Mouse (Mus musculus): ENCODE data around the gene Slc34a3.
"Not testable (repeated sequence)": the region's sequence is repeated elsewhere in the genome, so short reads cannot be mapped to it uniquely, and the experiment has no call there.

Slc34a3 gene

GRCm38 (mm10) chr2:25234050-25234449, at the start of gene Slc34a3:
Slc34a3 (minus strand) TSS chr2:25234364.
- no peak for DNase-seq

GRCm38 (mm10) chr2:25278928-25279882, 45.0 kb upstream of the Slc34a3 start:
- DNase-seq: peak; percentile 92 to 95

DNA sequence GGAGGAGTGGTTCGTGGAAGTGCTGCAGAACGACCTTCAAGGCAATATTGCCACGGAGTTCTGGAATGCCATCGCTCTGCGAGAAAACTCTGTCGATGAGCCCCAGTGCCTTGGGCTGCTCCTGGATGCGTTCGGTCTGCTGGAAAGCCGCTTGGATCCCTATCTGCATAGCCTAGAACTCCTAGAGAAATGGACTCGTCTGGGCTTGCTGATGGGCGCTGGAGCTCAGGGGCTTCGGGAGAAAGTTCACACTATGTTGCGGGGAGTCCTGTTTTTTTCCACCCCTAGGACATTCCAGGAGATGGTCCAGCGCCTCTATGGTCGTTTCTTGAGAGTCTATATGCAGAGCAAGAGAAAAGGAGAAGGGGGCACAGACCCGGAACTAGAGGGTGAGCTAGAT, 38.8 kb upstream of the Slc34a3 start:
- DNase-seq: no peak

- DNase-seq: no peak
These were observed 38.4 kb upstream of the Slc34a3 start for GRCm38 (mm10) chr2:25272515-25272914.

DNA sequence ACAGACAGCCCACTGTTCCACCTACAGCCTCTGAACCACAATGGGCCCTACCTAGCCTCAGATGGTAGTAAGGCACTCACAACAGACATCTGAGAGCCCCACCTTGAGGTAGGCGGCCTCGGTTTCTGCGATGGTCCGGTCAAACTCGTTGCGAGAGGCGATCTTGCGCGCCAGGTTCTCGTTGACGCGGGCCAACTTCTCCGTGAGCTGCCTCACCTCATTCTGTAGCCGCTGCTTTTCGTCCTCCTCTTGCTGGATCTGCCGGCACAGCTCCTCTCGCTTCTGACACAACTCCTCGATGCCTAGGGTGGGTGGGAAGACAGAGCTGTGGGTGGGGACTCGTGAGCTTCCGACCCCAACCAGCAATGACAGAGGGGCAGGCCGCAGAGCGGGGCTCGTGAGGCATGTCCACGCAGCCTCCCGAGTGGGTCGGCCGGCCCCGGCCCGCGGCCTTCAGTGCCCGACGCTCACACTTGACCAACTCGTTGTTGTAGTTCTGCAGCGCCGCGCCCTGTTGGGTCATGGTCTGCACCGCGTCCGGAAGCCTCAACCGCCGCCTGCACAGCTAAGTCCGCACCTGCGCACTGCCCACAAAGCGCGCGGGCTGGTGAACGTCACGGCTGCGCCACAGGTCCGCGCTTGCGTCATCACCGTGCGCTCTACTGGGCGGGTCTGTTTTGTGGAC, 37.8 kb upstream of the Slc34a3 start, which contains the start of the genes Ssna1 and Anapc2:
Gene Ssna1 (minus strand): TSS at position 612 of the 685 bp plus-strand sequence.
Gene Anapc2 (plus strand): TSS at position 652 of the 685 bp plus-strand sequence.
- peak; percentile 99 for DNase-seq

DNA sequence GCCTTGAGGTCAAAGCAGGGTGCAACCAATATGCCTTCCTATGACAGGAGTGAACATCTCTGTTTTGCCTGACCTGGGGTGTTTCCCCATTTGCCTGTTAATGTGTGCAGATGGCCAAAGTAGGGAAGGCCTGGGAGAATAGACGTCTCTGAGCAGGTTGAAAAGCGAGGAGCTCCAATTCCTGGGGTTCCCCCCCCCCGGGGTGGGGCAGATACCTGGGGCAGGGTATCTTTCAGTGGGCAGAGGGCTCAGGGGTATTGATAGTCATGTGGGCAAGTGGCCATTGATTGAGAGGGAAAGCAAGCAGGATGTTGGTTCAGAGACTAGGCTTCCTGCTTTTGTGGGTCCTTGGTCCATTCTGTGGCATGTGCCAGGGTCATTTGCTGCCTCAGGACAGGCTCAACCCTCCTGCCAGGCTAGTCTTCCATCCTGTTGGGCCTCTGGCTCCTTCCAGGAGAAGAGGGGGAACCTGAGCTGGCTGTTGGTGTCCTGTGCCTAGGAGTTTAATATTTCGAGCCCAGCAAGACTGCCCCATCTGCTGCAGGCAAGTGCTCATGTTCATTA, 33.7 kb upstream of the Slc34a3 start:
- DNase-seq: no peak

GRCm38 (mm10) chr2:25267241-25267640, 33.1 kb upstream of the Slc34a3 start:
- DNase-seq: no peak

- no peak for DNase-seq
These were observed 32.6 kb upstream of the Slc34a3 start for GRCm38 (mm10) chr2:25266720-25267119.

GRCm38 (mm10) chr2:25265897-25266656, 31.9 kb upstream of the Slc34a3 start:
- peak in 1 of 2 experiments; percentile 11 for DNase-seq

- no peak for DNase-seq
These were observed 30.7 kb upstream of the Slc34a3 start for GRCm38 (mm10) chr2:25264851-25265250.

DNA sequence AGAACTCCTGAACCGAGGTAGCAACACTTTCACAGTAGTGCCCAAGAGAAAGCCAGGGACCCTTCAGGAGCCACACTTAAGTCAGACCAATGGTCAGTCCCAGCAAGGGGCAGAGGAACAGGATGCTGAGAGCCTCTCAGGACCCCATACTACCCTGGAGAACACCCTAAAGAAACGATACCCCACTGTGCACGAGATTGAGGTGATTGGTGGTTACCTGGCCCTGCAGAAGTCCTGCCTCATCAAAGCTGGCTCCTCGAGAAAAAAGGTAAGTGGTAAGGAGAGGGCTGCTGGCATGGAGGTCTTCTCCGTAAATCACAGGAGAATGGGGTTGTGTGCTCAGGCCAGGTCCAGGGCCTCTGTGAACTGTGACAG, 30.1 kb upstream of the Slc34a3 start:
- no peak for DNase-seq

DNA sequence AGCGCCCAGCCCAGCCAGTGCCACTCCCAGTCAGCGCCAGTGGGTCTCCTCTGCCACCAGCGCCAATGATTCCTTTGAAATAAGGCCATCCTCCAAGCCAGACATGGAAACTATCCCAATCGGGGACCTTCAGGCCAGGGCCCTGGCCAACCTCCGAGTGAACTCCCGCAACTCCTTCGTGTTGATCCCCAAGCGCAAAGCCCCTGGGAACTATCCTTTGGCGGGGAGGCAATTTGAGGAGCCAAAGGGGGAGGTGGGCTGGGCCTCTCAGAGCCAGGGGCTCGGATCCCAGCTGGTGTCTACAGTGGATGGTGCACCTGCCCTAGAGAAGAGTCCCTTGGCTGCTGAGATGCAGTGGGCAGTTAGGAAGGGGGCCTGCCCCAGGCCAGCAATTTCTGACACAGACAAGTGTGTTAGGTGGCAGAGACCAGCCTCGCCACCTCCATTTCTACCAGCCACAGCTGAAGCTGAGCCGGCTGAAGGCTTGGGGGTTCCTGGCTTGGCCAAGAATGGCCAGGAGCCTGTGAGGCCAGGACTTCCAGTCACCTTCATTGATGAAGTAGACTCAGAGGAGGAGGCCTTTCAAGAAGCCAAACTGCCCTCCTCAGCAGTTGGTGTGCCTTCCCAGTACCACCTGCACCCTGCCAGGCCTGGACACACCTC, 29.6 kb upstream of the Slc34a3 start:
- DNase-seq: no peak

GRCm38 (mm10) chr2:25262795-25263622, 28.8 kb upstream of the Slc34a3 start:
- peak; percentile 58 to 61 for DNase-seq

DNA sequence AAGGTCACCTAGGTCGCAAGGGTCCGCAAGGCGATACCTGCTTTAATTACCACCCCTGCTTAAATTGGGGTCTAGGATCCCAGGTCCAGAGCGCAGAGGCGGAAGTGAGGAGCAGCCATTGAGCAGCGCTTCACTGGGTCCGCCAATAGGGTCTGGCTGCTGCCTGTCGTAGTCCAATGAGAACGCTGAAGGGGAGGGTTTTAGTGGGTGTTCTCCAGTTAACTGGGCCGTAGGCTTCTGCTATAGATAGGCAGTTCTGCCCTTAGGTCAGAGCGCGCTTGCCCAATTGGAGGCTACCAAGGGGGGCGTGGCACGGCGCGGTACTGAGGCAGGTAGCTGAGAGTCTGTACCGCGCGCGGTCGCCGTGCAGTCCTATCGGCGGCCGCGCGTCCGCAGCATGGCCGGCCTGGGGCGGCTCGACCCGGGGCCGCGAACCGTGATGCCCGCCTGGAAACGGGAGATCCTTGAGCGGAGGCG, 28.2 kb upstream of the Slc34a3 start, which contains the start of gene Tprn:
Gene Tprn (plus strand): TSS at position 328 of the 477 bp plus-strand sequence.
- peak; percentile 90 to 94 for DNase-seq

GRCm38 (mm10) chr2:25261870-25262269, 27.7 kb upstream of the Slc34a3 start:
- no peak for DNase-seq

- DNase-seq: peak; percentile 49 to 55
These were observed 24.7 kb upstream of the Slc34a3 start for GRCm38 (mm10) chr2:25258887-25259286.

DNA sequence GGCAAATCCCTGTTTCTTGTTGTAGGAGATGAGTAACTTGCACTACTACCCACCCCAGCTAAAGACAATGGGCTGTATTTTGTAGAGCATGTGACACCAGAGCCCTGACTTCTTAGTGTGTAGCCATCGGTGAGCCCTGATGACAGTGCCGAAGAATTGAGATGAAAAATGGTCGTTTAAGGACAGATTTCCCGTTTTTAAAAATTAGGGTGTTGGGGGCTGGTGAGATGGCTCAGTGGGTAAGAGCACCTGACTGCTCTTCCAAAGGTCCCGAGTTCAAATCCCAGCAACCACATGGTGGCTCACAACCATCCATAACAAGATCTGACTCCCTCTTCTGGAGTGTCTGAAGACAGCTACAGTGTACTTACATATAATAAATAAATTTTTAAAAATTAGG, 23.1 kb upstream of the Slc34a3 start:
- DNase-seq: not testable (repeated sequence)

- DNase-seq: peak; percentile 80 to 83
These were observed 22.4 kb upstream of the Slc34a3 start for GRCm38 (mm10) chr2:25256443-25257109.

DNA sequence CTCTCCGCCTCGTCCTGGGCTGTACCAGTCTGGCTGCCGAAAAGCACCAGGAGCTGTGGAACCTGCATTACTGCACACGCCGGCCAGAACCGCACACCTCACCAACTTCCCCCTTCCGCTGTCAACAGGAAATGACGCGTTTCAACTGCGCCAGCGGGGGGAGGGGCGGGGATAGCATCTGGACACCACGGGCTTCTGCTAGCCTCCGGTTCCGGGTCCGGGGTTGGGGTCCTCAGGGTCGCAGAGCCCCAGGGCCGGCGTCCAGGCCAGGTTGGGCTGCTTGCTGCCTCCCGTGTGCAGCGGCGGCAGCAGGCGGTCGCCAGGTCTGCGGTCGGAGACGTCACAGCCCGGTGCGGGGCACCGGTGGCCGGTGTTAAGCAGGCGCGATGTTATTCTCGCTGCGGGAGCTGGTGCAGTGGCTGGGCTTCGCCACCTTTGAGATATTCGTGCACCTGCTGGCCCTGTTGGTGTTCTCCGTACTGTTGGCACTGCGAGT, 21.2 kb upstream of the Slc34a3 start, which contains the start of gene Tmem203:
Gene Tmem203 (plus strand): TSS at position 156 of the 496 bp plus-strand sequence.
- DNase-seq: peak; percentile 93 to 94

- peak; percentile 45 to 47 for DNase-seq
These were observed 18.2 kb upstream of the Slc34a3 start for GRCm38 (mm10) chr2:25252331-25252730.

All from B cell, adult 2 months (primary cell).